Comparison of ENCODE assay signal across 23 mouse cellular contexts in the genomic region with DNA sequence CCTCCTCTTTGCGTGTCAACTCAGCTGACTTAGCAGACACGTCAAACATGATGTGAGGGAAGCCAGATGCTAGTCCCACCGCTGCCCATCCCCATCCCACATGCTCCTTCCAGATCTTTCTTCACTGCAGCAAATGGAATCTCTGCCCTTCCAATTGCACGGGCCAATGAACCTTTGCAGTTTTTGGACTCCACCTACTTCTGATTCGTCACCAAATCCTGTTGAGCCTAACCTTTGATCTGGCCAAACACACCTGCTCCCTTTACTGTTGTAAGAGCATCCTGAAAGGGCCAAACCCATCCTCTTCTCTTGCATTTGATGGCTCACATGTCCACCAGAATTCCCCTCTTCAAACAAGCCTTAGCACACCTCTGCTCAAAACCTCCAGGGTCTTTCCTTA. TPM values are rescaled to one million over a fixed set of nuclear protein-coding genes. Genes with fewer than 3 reads are reported as not detected.
A peak's percentile ranks its signal among the peaks of the same experiment; 100 is the strongest.
DNase-seq lines count a peak whose midpoint lies in the region; ATAC-seq and TF ChIP-seq lines count a peak whose summit lies in the region.
"Had no signal": no experiment of that assay in that cellular context is flagged by ENCODE, and none has a peak within 500 bp of the region (broad histone marks: within the 10 kb centered on the region; RNA-seq: fewer than 3 reads in every experiment).

No protein-coding gene starts in this region.

- H3K4me3 ChIP-seq in heart, postnatal 0 days (ENCODE audit: low read depth, low read length), result no peak overlapping the region
- H3K4me3 ChIP-seq in liver, postnatal 0 days (ENCODE audit: low read depth, low read length), result no peak overlapping the region
- H3K4me3 ChIP-seq: embryonic facial prominence, embryonic 10.5 days; embryonic facial prominence, embryonic 12.5 days; forebrain, embryonic 13.5 days; forebrain, embryonic 15.5 days had no signal

- H3K36me3 ChIP-seq in heart, postnatal 0 days (replicated peaks; ENCODE audit: control insufficient read depth, insufficient read depth, low read length), result no peaks in the 10 kb centered on the region; the same call in 1 of the 2 replicates
- no peaks in the 10 kb centered on the region for H3K36me3 ChIP-seq in liver, postnatal 0 days (replicated peaks; ENCODE audit: insufficient read depth, low read length)

- H3K4me1 ChIP-seq in heart, postnatal 0 days (ENCODE audit: control insufficient read depth, insufficient read depth), result peaks cover 39% of the 10 kb centered on the region
- H3K4me1 ChIP-seq in liver, postnatal 0 days (ENCODE audit: insufficient read depth), result no peaks in the 10 kb centered on the region

- intact Hi-C loops in heart, postnatal 14 days (cut with DNase I), result no loop called here
- intact Hi-C loops in heart, postnatal 36 days (cut with DNase I), result no loop called here

- WGBS in heart, postnatal 0 days, result 51% methylated on average over 5 of the region's 5 CpGs
- 57% methylated on average over 5 of the region's 5 CpGs for WGBS in liver, postnatal 0 days (ENCODE audit: insufficient replicate concordance)

- H3K4me2 ChIP-seq in heart, postnatal 0 days (ENCODE audit: low read depth, low read length), result no peak overlapping the region
- no peak overlapping the region for H3K4me2 ChIP-seq in liver, postnatal 0 days (ENCODE audit: low read depth, low read length)
- H3K4me2 ChIP-seq: embryonic facial prominence, embryonic 12.5 days; forebrain, embryonic 13.5 days; forebrain, embryonic 15.5 days had no signal

- ATAC-seq in heart, postnatal 0 days (ENCODE audit: insufficient read depth, low read depth), result no peak
- ATAC-seq in liver, postnatal 0 days, result peak; percentile 23; the same call in 1 of the 2 replicates
- ATAC-seq: CD4-positive, CD25-positive, alpha-beta regulatory T cell, adult 4 months; forebrain, embryonic 13.5 days; forebrain, embryonic 15.5 days; Patski had no signal

- peak; percentile 82 for DNase-seq in heart, adult 11 months
- no peak for DNase-seq in heart, postnatal 14 days
- DNase-seq in heart, postnatal 0 days (ENCODE audit: low spot score), result no peak
- DNase-seq in heart, postnatal 36 days, result no peak
- DNase-seq in liver, postnatal 0 days, result no peak
- DNase-seq in liver (no peak), R1 (ENCODE audit: low read depth, low spot score) (peak; percentile 23)
- DNase-seq: adrenal gland, adult 2 months; adrenal gland, postnatal 10 days; adrenal gland, postnatal 25 days; B cell, adult 2 months; cerebellum, adult 11-12 months; cerebellum, adult 2 months; cerebellum, adult 9-10 months; cerebellum, postnatal 25 days had no signal

- H3K27me3 ChIP-seq in heart, postnatal 0 days (ENCODE audit: control insufficient read depth, insufficient read depth, low read length), result no peaks in the 10 kb centered on the region
- H3K27me3 ChIP-seq in liver, postnatal 0 days (ENCODE audit: insufficient read depth, low read length), result no peaks in the 10 kb centered on the region
- H3K27me3 ChIP-seq: CH12.LX; embryonic facial prominence, embryonic 12.5 days; forebrain, embryonic 13.5 days; forebrain, embryonic 15.5 days; Patski had no signal

- peak overlapping the region; percentile 95 for H3K27ac ChIP-seq in heart, postnatal 0 days (ENCODE audit: low read depth)
- no peak overlapping the region for H3K27ac ChIP-seq in liver, postnatal 0 days (ENCODE audit: low read depth)
- H3K27ac ChIP-seq: embryonic facial prominence, embryonic 10.5 days; embryonic facial prominence, embryonic 12.5 days; forebrain, embryonic 13.5 days; forebrain, embryonic 15.5 days had no signal

- H3K9ac ChIP-seq in heart, postnatal 0 days (replicated peaks; ENCODE audit: low read depth, low read length), result no peak overlapping the region
- H3K9ac ChIP-seq in liver, postnatal 0 days (replicated peaks), result no peak overlapping the region
- H3K9ac ChIP-seq: embryonic facial prominence, embryonic 12.5 days; forebrain, embryonic 13.5 days; forebrain, embryonic 15.5 days had no signal

- no peaks in the 10 kb centered on the region for H3K9me3 ChIP-seq in heart, postnatal 0 days (replicated peaks; ENCODE audit: control insufficient read depth, low read length)
- no peaks in the 10 kb centered on the region for H3K9me3 ChIP-seq in liver, postnatal 0 days (ENCODE audit: low read length)
- H3K9me3 ChIP-seq: embryonic facial prominence, embryonic 10.5 days; embryonic facial prominence, embryonic 12.5 days; forebrain, embryonic 13.5 days; forebrain, embryonic 15.5 days; G1E had no signal

- no peak for TF ChIP-seq EP300 in heart, postnatal 0 days (IDR thresholded peaks at IDR 0.05; ENCODE audit: low read depth)
- no peak for TF ChIP-seq EP300 in liver, postnatal 0 days (IDR thresholded peaks at IDR 0.05; ENCODE audit: low read depth)

- TF ChIP-seq CTCF in heart, postnatal 0 days (IDR thresholded peaks at IDR 0.05; ENCODE audit: low read depth), result no peak
- TF ChIP-seq CTCF in liver, postnatal 0 days (IDR thresholded peaks at IDR 0.05; ENCODE audit: low read depth), result no peak

RNA-seq across cellular contexts. Expression of a gene that starts 18.4 kb away (rescaled TPM):
- total RNA-seq in heart, postnatal 14 days (2021), result 10 to 100 TPM; 13.6 to 17.3 TPM
- 20.8 and 34.6 TPM in 2 replicates for total RNA-seq in heart, postnatal 0 days (2014; rRNA removed; ENCODE audit: low replicate concordance)
- polyA plus RNA-seq in heart, postnatal 0 days (2015; fragmentation: Nextera tagmentation; extraction: Ambion mirVana), result 19.7 and 19.9 TPM in 2 replicates
- total RNA-seq in heart, postnatal 36 days (2021), result 10 to 100 TPM; 33.2 to 57.3 TPM
- 8.3 and 8.4 TPM in 2 replicates for polyA plus RNA-seq in liver, postnatal 0 days (2015; fragmentation: Nextera tagmentation; extraction: Ambion mirVana)

RNA-seq across cellular contexts. Expression of a gene that starts 40.2 kb away (rescaled TPM):
- 10 to 100 TPM; 20.4 to 25.2 TPM for total RNA-seq in heart, postnatal 14 days (2021)
- total RNA-seq in heart, postnatal 0 days (2014; rRNA removed; ENCODE audit: low replicate concordance), result 9.4 and 26.1 TPM in 2 replicates
- 32.4 and 35.6 TPM in 2 replicates for polyA plus RNA-seq in heart, postnatal 0 days (2015; fragmentation: Nextera tagmentation; extraction: Ambion mirVana)
- total RNA-seq in heart, postnatal 36 days (2021), result 10 to 100 TPM; 21.6 to 24.1 TPM
- polyA plus RNA-seq in liver, postnatal 0 days (2015; fragmentation: Nextera tagmentation; extraction: Ambion mirVana), result 17.0 and 18.4 TPM in 2 replicates

RNA-seq across cellular contexts. Expression of a gene that starts 51.5 kb away (rescaled TPM):
- 10 to 100 TPM; 18.3 to 22.0 TPM for total RNA-seq in heart, postnatal 14 days (2021)
- 37.5 and 40.5 TPM in 2 replicates for total RNA-seq in heart, postnatal 0 days (2014; rRNA removed; ENCODE audit: low replicate concordance)
- 18.4 and 20.4 TPM in 2 replicates for polyA plus RNA-seq in heart, postnatal 0 days (2015; fragmentation: Nextera tagmentation; extraction: Ambion mirVana)
- total RNA-seq in heart, postnatal 36 days (2021), result 10 to 100 TPM; 23.9 to 26.1 TPM
- polyA plus RNA-seq in liver, postnatal 0 days (2015; fragmentation: Nextera tagmentation; extraction: Ambion mirVana), result 26.2 and 29.1 TPM in 2 replicates

Comparison
In these comparisons a context has a peak if more than half of its experiments do, and no peak if none do; other contexts are left out.
1. DNase-seq: peak in heart, adult 11 months (single experiment) and R1 (single experiment); none in heart, postnatal 14 days (0 of 2), heart, postnatal 0 days (single experiment), heart, postnatal 36 days (0 of 2), liver, postnatal 0 days (single experiment) and liver (single experiment).